In genomic region chr11:7439276-7439675, GRCm38 (mm10) we compare ENCODE assay signal across 29 mouse cellular contexts.
DNase-seq lines count a peak whose midpoint lies in the region; ATAC-seq and TF ChIP-seq lines count a peak whose summit lies in the region.
"Had no signal": no experiment of that assay in that cellular context is flagged by ENCODE, and none has a peak within 500 bp of the region (broad histone marks: within the 10 kb centered on the region; RNA-seq: fewer than 3 reads in every experiment).

No protein-coding gene starts in this region.

- ATAC-seq in kidney, postnatal 0 days (replicated peaks; ENCODE audit: low FRiP score, low read depth): no peak
- no peak for ATAC-seq in kidney, embryonic 16.5 days (ENCODE audit: low FRiP score, low TSS enrichment)
- ATAC-seq: forebrain, embryonic 16.5 days; Patski had no signal

- H3K9ac ChIP-seq in kidney, postnatal 0 days (ENCODE audit: low read depth, low read length): no peak overlapping the region
- H3K9ac ChIP-seq in kidney, embryonic 16.5 days (replicated peaks; ENCODE audit: low read length): no peak overlapping the region
- H3K9ac ChIP-seq: embryonic facial prominence, embryonic 13.5 days; forebrain, embryonic 12.5 days; heart, embryonic 13.5 days; hindbrain, embryonic 12.5 days; hindbrain, embryonic 15.5 days had no signal

- no peaks in the 10 kb centered on the region for H3K27me3 ChIP-seq in kidney, adult 2 months (replicated peaks; ENCODE audit: control insufficient read depth, insufficient read depth, low read length)
- no peaks in the 10 kb centered on the region for H3K27me3 ChIP-seq in kidney, postnatal 0 days (ENCODE audit: insufficient read depth, low read length)
- H3K27me3 ChIP-seq in kidney, embryonic 16.5 days (ENCODE audit: insufficient read depth, low read length): no peaks in the 10 kb centered on the region
- H3K27me3 ChIP-seq: CH12.LX; embryonic facial prominence, embryonic 13.5 days; forebrain, embryonic 12.5 days; heart, embryonic 13.5 days; hindbrain, embryonic 12.5 days; hindbrain, embryonic 15.5 days; Patski had no signal

- H3K9me3 ChIP-seq in kidney, postnatal 0 days (replicated peaks; ENCODE audit: low read length): no peaks in the 10 kb centered on the region
- no peaks in the 10 kb centered on the region for H3K9me3 ChIP-seq in kidney, embryonic 16.5 days (ENCODE audit: low read length)
- H3K9me3 ChIP-seq: embryonic facial prominence, embryonic 10.5 days; embryonic facial prominence, embryonic 13.5 days; forebrain, embryonic 12.5 days; heart, embryonic 10.5 days; hindbrain, embryonic 15.5 days had no signal

- no peak overlapping the region for H3K27ac ChIP-seq in kidney, adult 2 months (ENCODE audit: insufficient read depth, low read depth, low read length)
- no peak overlapping the region for H3K27ac ChIP-seq in kidney, postnatal 0 days
- no peak overlapping the region for H3K27ac ChIP-seq in kidney, embryonic 16.5 days (ENCODE audit: low read length)
- H3K27ac ChIP-seq: embryonic facial prominence, embryonic 10.5 days; embryonic facial prominence, embryonic 13.5 days; forebrain, embryonic 12.5 days; heart, adult 2 months; heart, embryonic 10.5 days; heart, embryonic 13.5 days; hindbrain, embryonic 12.5 days; hindbrain, embryonic 15.5 days had no signal

- peak; percentile 55 for DNase-seq in kidney, adult 2 months
- no peak for DNase-seq in kidney, postnatal 4 days
- DNase-seq in kidney, postnatal 0 days (ENCODE audit: low spot score): peak; percentile 15
- peak; percentile 41 for DNase-seq in kidney, postnatal 14 days
- DNase-seq in mesoderm, embryonic 11.5 days (ENCODE audit: low read depth, low spot score): peak; percentile 3
- no peak for DNase-seq in cerebellum, adult 11 months
- DNase-seq: adrenal gland, postnatal 10 days; adrenal gland, postnatal 36 days; B cell, adult 2 months; cerebellum, adult 8-10 months; cerebellum, postnatal 10 days; cerebellum, postnatal 36 days; embryo, embryonic 11 days; gastrocnemius, postnatal 10 days; gastrocnemius, postnatal 36 days; heart, adult 2 months had no signal

- no peak for TF ChIP-seq POLR2A in kidney, adult 2 months (IDR thresholded peaks at IDR 0.05; ENCODE audit: low read depth, low read length)

- H3K36me3 ChIP-seq in kidney, adult 2 months (ENCODE audit: control insufficient read depth, insufficient read depth, low read length): no peaks in the 10 kb centered on the region
- no peaks in the 10 kb centered on the region for H3K36me3 ChIP-seq in kidney, postnatal 0 days (ENCODE audit: insufficient read depth, low read length)
- H3K36me3 ChIP-seq in kidney, embryonic 16.5 days (ENCODE audit: insufficient read depth, low read length): no peaks in the 10 kb centered on the region
- H3K36me3 ChIP-seq: embryonic facial prominence, embryonic 10.5 days; embryonic facial prominence, embryonic 13.5 days; forebrain, embryonic 12.5 days; G1E; heart, embryonic 10.5 days; heart, embryonic 13.5 days; hindbrain, embryonic 12.5 days; hindbrain, embryonic 15.5 days had no signal

- WGBS in kidney, adult 2 months: 64% methylated on average over 3 of the region's 3 CpGs
- WGBS in kidney, postnatal 0 days: 70% methylated on average over 3 of the region's 3 CpGs
- WGBS in kidney, embryonic 16.5 days: 66% methylated on average over 3 of the region's 3 CpGs

- H3K4me3 ChIP-seq in kidney, adult 2 months (ENCODE audit: insufficient read depth, low read depth, low read length): no peak overlapping the region
- H3K4me3 ChIP-seq in kidney, postnatal 0 days (replicated peaks; ENCODE audit: low read depth, low read length): no peak overlapping the region
- H3K4me3 ChIP-seq in kidney, embryonic 16.5 days (ENCODE audit: low read length): no peak overlapping the region
- H3K4me3 ChIP-seq: embryonic facial prominence, embryonic 10.5 days; embryonic facial prominence, embryonic 13.5 days; erythroblast, embryonic 14.5 days; forebrain, embryonic 12.5 days; heart, adult 2 months; heart, embryonic 10.5 days; heart, embryonic 13.5 days; hindbrain, embryonic 12.5 days; hindbrain, embryonic 15.5 days had no signal

- no peak overlapping the region for H3K4me2 ChIP-seq in kidney, postnatal 0 days (ENCODE audit: low read length)
- H3K4me2 ChIP-seq in kidney, embryonic 16.5 days (replicated peaks; ENCODE audit: low read depth, low read length): no peak overlapping the region
- H3K4me2 ChIP-seq: embryonic facial prominence, embryonic 13.5 days; forebrain, embryonic 12.5 days; heart, embryonic 13.5 days; hindbrain, embryonic 12.5 days; hindbrain, embryonic 15.5 days had no signal

- H3K4me1 ChIP-seq in kidney, adult 2 months (ENCODE audit: control insufficient read depth, insufficient read depth, low read length): no peaks in the 10 kb centered on the region
- no peaks in the 10 kb centered on the region for H3K4me1 ChIP-seq in kidney, postnatal 0 days (replicated peaks; ENCODE audit: insufficient read depth, low read length)
- no peaks in the 10 kb centered on the region for H3K4me1 ChIP-seq in kidney, embryonic 16.5 days (ENCODE audit: insufficient read depth, low read length)
- H3K4me1 ChIP-seq: embryonic facial prominence, embryonic 10.5 days; embryonic facial prominence, embryonic 13.5 days; forebrain, embryonic 12.5 days; hindbrain, embryonic 12.5 days; hindbrain, embryonic 15.5 days had no signal

- TF ChIP-seq CTCF in kidney, adult 2 months (conservative IDR thresholded peaks at IDR 0.05; ENCODE audit: insufficient read depth, insufficient read length, low read depth, low read length): no peak
- no peak for TF ChIP-seq CTCF in kidney, postnatal 0 days (IDR thresholded peaks at IDR 0.05; ENCODE audit: low read depth)

Comparison
In these comparisons a context has a peak if more than half of its experiments do, and no peak if none do; other contexts are left out.
1. DNase-seq: peak in kidney, adult 2 months (single experiment), kidney, postnatal 0 days (single experiment), kidney, postnatal 14 days (single experiment) and mesoderm, embryonic 11.5 days (single experiment); none in kidney, postnatal 4 days (0 of 2) and cerebellum, adult 11 months (single experiment).